Mouse (Mus musculus): ENCODE data around the gene 1700057G04Rik.

The 1700057G04Rik gene

DNA sequence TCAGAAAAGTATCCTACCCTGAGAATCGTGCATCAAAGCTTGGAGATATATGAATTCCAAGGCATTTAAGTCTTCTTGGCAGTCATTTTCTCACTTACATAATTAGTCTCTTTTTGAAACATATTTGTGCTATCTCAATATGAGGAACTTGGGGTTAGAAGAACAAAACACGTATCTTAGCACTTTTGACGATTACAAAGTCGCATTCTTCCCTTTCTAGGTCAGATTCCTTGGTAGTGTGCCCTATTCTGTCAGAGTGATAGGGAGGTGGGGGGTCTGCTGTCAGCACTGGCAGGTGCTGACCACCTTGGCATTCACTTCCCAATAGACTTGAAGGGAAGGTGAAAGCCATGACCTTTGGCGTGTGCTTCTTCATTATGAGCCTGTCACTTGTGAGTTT lies 93.5 kb downstream of the 1700057G04Rik start:
- DNase-seq = no peak
